Mouse (Mus musculus): ENCODE results near the gene Rptn. TPM values are rescaled to one million over a fixed set of nuclear protein-coding genes. Genes with fewer than 3 reads are reported as not detected.

The Rptn gene
- polyA plus RNA-seq, 1 experiment from 2014 or later, result not detected

Small RNA genes within 50 kb of the gene (microRNA-seq; reads per million reads assigned to microRNA genes)
- gene Gm22752 (not detected), gene Gm44353 (not detected)

Other genes with a start within 250 kb of the Rptn start
- not detected in 2 replicates for gene Crnn, start 248.9 kb upstream of the Rptn start, polyA plus RNA-seq (2015; fragmentation: Nextera tagmentation; extraction: Ambion mirVana)
- not detected in 2 replicates for gene Flg2, start 196.4 kb upstream of the Rptn start, polyA plus RNA-seq (2015; fragmentation: Nextera tagmentation; extraction: Ambion mirVana)
- gene Flg, start 120.2 kb upstream of the Rptn start, polyA plus RNA-seq (2015; fragmentation: Nextera tagmentation; extraction: Ambion mirVana), result not detected in 2 replicates
- 0.01 TPM in 1 of 2 replicates, not detected in the other for gene Hrnr, start 74.0 kb upstream of the Rptn start, polyA plus RNA-seq (2015; fragmentation: Nextera tagmentation; extraction: Ambion mirVana)
- gene Tchh, start 48.6 kb downstream of the Rptn start, polyA plus RNA-seq (2015; fragmentation: Nextera tagmentation; extraction: Ambion mirVana), result 1.2 TPM in 2 replicates
- 0.06 TPM in 1 of 2 replicates, not detected in the other for gene Tchhl1, start 75.1 kb downstream of the Rptn start, polyA plus RNA-seq (2015; fragmentation: Nextera tagmentation; extraction: Ambion mirVana)
- gene S100a11, start 126.8 kb downstream of the Rptn start, polyA plus RNA-seq (2015; fragmentation: Nextera tagmentation; extraction: Ambion mirVana), result 206 and 231 TPM in 2 replicates
- 168 and 205 TPM in 2 replicates for gene S100a10, start 161.4 kb downstream of the Rptn start, polyA plus RNA-seq (2015; fragmentation: Nextera tagmentation; extraction: Ambion mirVana)